Mouse (Mus musculus) cerebellum, adult 2 months (tissue): ENCODE measurements around the gene Cptp. TPM values are rescaled to one million over a fixed set of nuclear protein-coding genes. Genes with fewer than 3 reads are reported as not detected.

Experiments
- DNase-seq, 2 experiments: peaks; one replicate each; pipeline ENCODE4 v3.0.0; 2021
- H3K27ac ChIP-seq: fragments of 200-500 bp; 2 replicates; pipeline ENCODE4 v1.5.1; 2012; ENCODE audit warnings: low read length, control low read depth, inconsistent platforms; ENCODE audit not compliant: insufficient read depth
- H3K27me3 ChIP-seq: fragments of 200-500 bp; 2 replicates; pipeline ENCODE4 v1.6.1; 2012; ENCODE audit warnings: inconsistent platforms, mild to moderate bottlenecking, low read length, moderate library complexity; ENCODE audit not compliant: control insufficient read depth, insufficient read depth
- H3K4me1 ChIP-seq: fragments of 200-500 bp; 2 replicates; pipeline ENCODE4 v1.6.1; 2011; ENCODE audit warnings: low read length; ENCODE audit not compliant: control insufficient read depth, insufficient read depth
- H3K4me3 ChIP-seq: fragments of 200-500 bp; replicated peaks from 2 replicates; pipeline ENCODE3; 2011; ENCODE audit warnings: mild to moderate bottlenecking, low read depth, low read length, control low read depth; ENCODE audit not compliant: insufficient read depth
- CTCF ChIP-seq: fragments of 200-500 bp; IDR thresholded peaks from 2 replicates; pipeline ENCODE4 v1.5.1; 2011; ENCODE audit warnings: low read depth, mild to moderate bottlenecking, control low read depth, low read length, moderate library complexity, borderline replicate concordance; ENCODE audit not compliant: insufficient read depth
- POLR2A ChIP-seq: fragments of 200-500 bp; IDR thresholded peaks from 2 replicates; pipeline ENCODE4 v1.6.1; 2011; ENCODE audit warnings: low read length, control low read depth, borderline replicate concordance; ENCODE audit not compliant: insufficient read depth
- WGBS: fragments of 180-500 bp; shearing (Covaris S2); methylation state at CpG from one replicate; pipeline ENCODE4 v1.1.7; 2018; 5-methylcytosine and 5-hydroxymethylcytosine counted together
- polyA plus RNA-seq: library from polyadenylated mRNA; depleted of rRNA; stranded (reverse); fragments of >200 nt; gene quantifications from 2 replicates; pipeline ENCODE4 v1.2.3, GENCODE M21; 2012

The Cptp gene
- polyA plus RNA-seq, 1 experiment = 45.1 TPM

- WGBS = 89% methylated on average over 3 of the region's 3 CpGs
- no peak for DNase-seq
- no peaks in the 10 kb centered on the region for H3K4me1 ChIP-seq
- H3K4me3 ChIP-seq = no peak overlapping the region
- H3K27ac ChIP-seq = no peak overlapping the region
- no peak for TF ChIP-seq CTCF
- TF ChIP-seq POLR2A = no peak
- H3K27me3 ChIP-seq = no peaks in the 10 kb centered on the region
These were observed 14.3 kb upstream of the Cptp start for GRCm38 (mm10) chr4:155883587-155883986.

DNA sequence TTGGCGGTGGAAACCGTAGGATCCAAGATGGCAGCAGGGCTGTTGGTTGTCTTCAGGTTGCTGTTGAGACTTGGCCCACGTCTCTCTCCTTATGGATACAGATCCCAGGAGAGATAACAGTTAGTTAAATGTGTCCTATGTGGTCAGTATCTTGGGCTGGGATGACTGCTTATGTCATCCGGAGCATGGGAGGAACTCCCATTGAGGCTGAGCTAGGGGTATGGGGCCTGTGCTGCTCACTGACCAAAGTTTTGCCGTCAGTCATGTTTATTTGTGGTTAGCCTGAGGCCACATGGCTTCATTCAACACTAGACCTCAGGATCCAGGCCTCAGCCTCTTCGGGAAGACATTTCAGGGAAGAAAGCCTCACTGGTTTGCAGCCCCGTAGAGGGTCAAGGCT is 2.2 kb upstream of the Cptp start:
- no peak for TF ChIP-seq POLR2A
- TF ChIP-seq CTCF = no peak
- H3K27ac ChIP-seq = no peak overlapping the region
- H3K4me1 ChIP-seq = peaks cover 12% of the 10 kb centered on the region
- H3K4me3 ChIP-seq = no peak overlapping the region
- peak in 1 of 2 experiments; percentile 0 for DNase-seq
- no peaks in the 10 kb centered on the region for H3K27me3 ChIP-seq
- WGBS = 94% methylated on average over 7 of the region's 7 CpGs

DNA sequence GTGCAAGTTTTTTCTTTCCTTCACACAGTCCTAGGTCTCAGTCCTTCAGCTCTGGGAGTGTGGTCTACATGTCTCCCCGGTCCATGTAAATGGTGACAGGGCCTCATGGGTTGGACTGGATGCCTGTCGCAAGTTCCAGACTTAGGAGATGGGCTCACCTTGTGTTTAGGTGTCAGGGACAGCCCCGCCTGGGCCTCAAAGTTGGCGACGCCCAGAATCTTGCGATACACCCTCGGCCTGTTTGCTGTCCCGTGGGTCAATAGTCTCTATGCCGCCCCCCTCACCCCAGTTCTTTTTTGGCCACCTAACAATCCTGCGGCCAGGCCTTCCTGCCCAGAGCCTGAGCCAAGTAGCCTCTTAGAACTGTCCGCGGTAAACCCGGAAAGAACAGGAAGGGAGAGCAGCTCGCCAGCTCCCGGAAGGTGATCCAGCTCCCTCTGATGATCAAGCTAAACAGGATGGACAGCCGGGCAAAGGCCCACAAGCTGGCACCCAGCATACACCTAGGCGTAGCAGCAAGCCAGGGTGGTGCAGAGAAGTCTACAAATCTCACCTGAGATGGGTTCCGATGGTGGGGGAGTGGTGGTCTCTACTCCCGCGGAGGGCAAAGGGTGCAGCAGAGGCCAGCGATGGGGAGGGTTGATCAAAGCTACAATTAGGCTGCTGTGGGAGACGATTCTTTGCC is 484 bp downstream of the Cptp start:
- no peaks in the 10 kb centered on the region for H3K27me3 ChIP-seq
- 6% methylated on average over 22 of the region's 22 CpGs for WGBS
- peaks cover 12% of the 10 kb centered on the region for H3K4me1 ChIP-seq
- DNase-seq = no peak
- no peak for TF ChIP-seq CTCF
- TF ChIP-seq POLR2A = no peak
- H3K4me3 ChIP-seq = peak overlapping the region; percentile 82
- H3K27ac ChIP-seq = peak overlapping the region; percentile 6; the same call in 1 of the 2 replicates

DNA sequence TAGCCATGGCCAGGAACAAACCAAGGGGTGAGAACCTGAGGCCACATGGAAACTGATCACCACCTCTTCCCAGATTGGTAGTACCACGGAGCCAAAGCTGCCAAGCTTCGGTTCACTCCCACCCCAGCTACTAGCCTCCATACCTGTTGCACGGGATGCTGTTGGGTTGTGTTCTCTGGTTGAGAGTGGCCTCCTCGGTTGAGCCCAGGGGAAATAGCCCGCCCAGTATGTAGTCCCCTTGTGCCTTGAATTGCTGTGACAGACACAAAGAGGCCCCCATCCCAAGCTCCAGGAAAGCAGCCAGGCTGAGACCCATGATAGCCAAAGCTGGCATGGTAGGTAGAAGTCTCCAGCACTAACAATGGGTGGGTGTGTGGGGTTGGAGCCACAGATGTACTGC is 6.2 kb downstream of the Cptp start, which contains the start of gene Tas1r3:
Gene Tas1r3, minus strand, starts transcription at position 362 of the 400 bp plus-strand sequence.
- Histone ChIP-seq H3K4me1 (no peaks in the 10 kb centered on the region), H3K27me3 (no peaks in the 10 kb centered on the region), H3K4me3 (no peak within 1 kb of the TSS), H3K27ac (no peak within 1 kb of the TSS)
- TF ChIP-seq CTCF (no peak), POLR2A (no peak)
- WGBS = 79% methylated on average over 5 of the region's 5 CpGs
- DNase-seq = peak in 1 of 2 experiments; percentile 26

DNA sequence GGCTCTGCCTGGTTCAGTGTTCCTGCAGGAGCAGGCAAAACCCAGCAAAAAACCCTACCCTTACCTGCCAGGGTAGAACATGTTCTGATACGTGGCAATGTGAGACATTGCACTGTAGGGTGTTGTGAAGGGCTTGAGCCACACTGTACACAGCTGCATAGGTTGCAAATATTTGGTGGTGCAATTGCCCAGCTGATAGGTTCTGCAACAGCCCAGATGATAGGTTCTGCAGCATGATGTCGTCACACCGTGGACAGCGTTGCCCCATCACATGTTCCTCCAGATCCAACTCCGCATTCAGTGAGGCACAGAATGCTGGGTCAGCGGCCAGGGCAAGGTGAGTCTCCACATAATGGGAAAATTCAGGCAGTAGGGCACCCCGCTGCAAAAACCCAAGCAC is 7.5 kb downstream of the Cptp start:
- no peak for DNase-seq
- no peak overlapping the region for H3K4me3 ChIP-seq
- 86% methylated on average over 7 of the region's 7 CpGs for WGBS
- no peaks in the 10 kb centered on the region for H3K4me1 ChIP-seq
- H3K27me3 ChIP-seq = no peaks in the 10 kb centered on the region
- no peak for TF ChIP-seq CTCF
- TF ChIP-seq POLR2A = no peak
- no peak overlapping the region for H3K27ac ChIP-seq

- 42% methylated on average over 13 of the region's 13 CpGs for WGBS
- Histone ChIP-seq H3K27ac (no peak overlapping the region), H3K4me1 (no peaks in the 10 kb centered on the region), H3K27me3 (no peaks in the 10 kb centered on the region), H3K4me3 (no peak overlapping the region)
- TF ChIP-seq POLR2A = no peak
- TF ChIP-seq CTCF = no peak
- no peak for DNase-seq
These were observed 9.9 kb downstream of the Cptp start for GRCm38 (mm10) chr4:155859318-155859717.

- H3K4me3 ChIP-seq = no peak overlapping the region
- DNase-seq = peak in 1 of 2 experiments; percentile 13
- WGBS = 68% methylated on average over 3 of the region's 3 CpGs
- H3K27ac ChIP-seq = no peak overlapping the region
- no peaks in the 10 kb centered on the region for H3K27me3 ChIP-seq
- no peak for TF ChIP-seq CTCF
- TF ChIP-seq POLR2A = no peak
- peaks cover 8% of the 10 kb centered on the region for H3K4me1 ChIP-seq
These were observed 12.4 kb downstream of the Cptp start for GRCm38 (mm10) chr4:155856881-155857280.

DNA sequence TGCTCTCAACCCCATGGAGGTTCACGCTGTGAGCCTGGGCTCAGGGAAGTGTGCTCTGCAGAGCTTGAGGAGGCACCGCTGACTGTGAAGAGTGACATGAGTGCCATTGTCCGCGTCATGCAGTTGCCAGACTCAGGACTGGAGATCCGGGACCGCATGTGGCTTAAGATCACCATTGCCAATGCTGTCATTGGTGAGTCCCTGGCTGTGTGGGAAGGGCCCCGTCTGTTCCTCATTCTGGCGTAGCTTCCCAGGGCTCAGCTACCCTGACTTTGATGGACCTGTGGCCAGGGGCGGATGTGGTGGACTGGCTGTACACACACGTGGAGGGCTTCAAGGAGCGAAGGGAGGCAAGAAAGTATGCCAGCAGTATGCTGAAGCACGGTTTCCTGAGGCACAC is 13.2 kb downstream of the Cptp start:
- TF ChIP-seq CTCF (no peak), POLR2A (no peak)
- H3K27ac ChIP-seq = no peak overlapping the region
- 73% methylated on average over 12 of the region's 12 CpGs for WGBS
- peak; percentile 42 to 63 for DNase-seq
- no peaks in the 10 kb centered on the region for H3K27me3 ChIP-seq
- H3K4me3 ChIP-seq = no peak overlapping the region
- H3K4me1 ChIP-seq = peaks cover 15% of the 10 kb centered on the region
